Mouse (Mus musculus) embryonic facial prominence, embryonic 14.5 days (tissue): ENCODE measurements around the gene Tcf12. TPM values are rescaled to one million over a fixed set of nuclear protein-coding genes. Genes with fewer than 3 reads are reported as not detected.

Experiments used
- ATAC-seq: fragments of 200-750 bp; cut with Nextera tagmentation; 2 replicates; pipeline ENCODE4 v1.8.0; 2017; ENCODE audit warnings: low read depth, moderate number of reproducible peaks, moderate TSS enrichment
- DNase-seq: peaks from one replicate; pipeline ENCODE4 v3.0.0-alpha.2; 2015; ENCODE audit warnings: low spot score
- H3K27ac ChIP-seq: fragments of 300-500 bp; sonication (generic); replicated peaks from 2 replicates; pipeline ENCODE4 v1.5.1; 2014; ENCODE audit warnings: low read depth, mild to moderate bottlenecking, low read length, moderate library complexity
- H3K27me3 ChIP-seq: fragments of 300-500 bp; sonication (generic); replicated peaks from 2 replicates; pipeline ENCODE4 v1.6.1; 2014; ENCODE audit warnings: low read length; ENCODE audit not compliant: control insufficient read depth, insufficient read depth
- H3K36me3 ChIP-seq: fragments of 300-500 bp; sonication (generic); 2 replicates; pipeline ENCODE4 v1.6.1; 2014; ENCODE audit warnings: low read length, mixed read lengths; ENCODE audit not compliant: control insufficient read depth, insufficient read depth
- H3K4me1 ChIP-seq: fragments of 300-500 bp; sonication (generic); 2 replicates; pipeline ENCODE4 v1.6.1; 2014; ENCODE audit warnings: antibody characterized with exemption, low read length; ENCODE audit not compliant: control insufficient read depth, insufficient read depth
- H3K4me2 ChIP-seq: fragments of 300-500 bp; sonication (generic); 2 replicates; pipeline ENCODE4 v1.6.1; 2014; ENCODE audit warnings: low read depth, mild to moderate bottlenecking, low read length, moderate library complexity, mixed read lengths
- H3K4me3 ChIP-seq: fragments of 300-500 bp; sonication (generic); 2 replicates; pipeline ENCODE4 v1.5.1; 2014; ENCODE audit warnings: low read depth, mild to moderate bottlenecking, low read length
- H3K9ac ChIP-seq: fragments of 300-500 bp; sonication (generic); 2 replicates; pipeline ENCODE4 v1.6.1; 2014; ENCODE audit warnings: low read depth, mild to moderate bottlenecking, low read length, moderate library complexity, mixed read lengths
- H3K9me3 ChIP-seq: fragments of 300-500 bp; sonication (generic); 2 replicates; pipeline ENCODE4 v1.6.1; 2016; ENCODE audit warnings: low read length; ENCODE audit not compliant: control insufficient read depth
- WGBS: fragments of 180-500 bp; shearing (Covaris S2); extraction: QIAGEN DNeasy Blood & Tissue Kit; methylation state at CpG from one replicate; pipeline ENCODE4 v1.1.7; 2014; 5-methylcytosine and 5-hydroxymethylcytosine counted together
- polyA plus RNA-seq: library from polyadenylated mRNA; unstranded; fragments of >200 nt; fragmentation: Nextera tagmentation; extraction: Ambion mirVana; gene quantifications from 2 replicates; pipeline ENCODE4 v1.2.1, GENCODE M21; 2014

The Tcf12 gene
- polyA plus RNA-seq, 1 experiment from 2014 or later, result 106 TPM

- no peaks in the 10 kb centered on the region for H3K9me3 ChIP-seq
- peaks cover 19% of the 10 kb centered on the region for H3K4me1 ChIP-seq
- H3K9ac ChIP-seq, result no peak overlapping the region
- H3K27me3 ChIP-seq, result no peaks in the 10 kb centered on the region
- no peak overlapping the region for H3K4me2 ChIP-seq
- 55% methylated on average over 1 of the region's 1 CpGs for WGBS
- DNase-seq (peak; percentile 10), ATAC-seq (no peak)
- H3K36me3 ChIP-seq, result no peaks in the 10 kb centered on the region
- H3K4me3 ChIP-seq, result no peak overlapping the region
- H3K27ac ChIP-seq, result no peak overlapping the region
Measured at GRCm38 (mm10) chr9:71982826-71983225, 128.8 kb downstream of the Tcf12 start.

- 92% methylated on average over 3 of the region's 3 CpGs for WGBS
- no peaks in the 10 kb centered on the region for H3K36me3 ChIP-seq
- no peak for ATAC-seq
Measured at GRCm38 (mm10) chr9:71981071-71981470, 130.6 kb downstream of the Tcf12 start.

GRCm38 (mm10) chr9:71980579-71980978 lies 131.1 kb downstream of the Tcf12 start:
- Histone ChIP-seq H3K27me3 (no peaks in the 10 kb centered on the region), H3K9ac (no peak overlapping the region), H3K36me3 (no peaks in the 10 kb centered on the region), H3K4me2 (no peak overlapping the region), H3K9me3 (no peaks in the 10 kb centered on the region), H3K4me1 (peaks cover 28% of the 10 kb centered on the region), H3K4me3 (no peak overlapping the region), H3K27ac (no peak overlapping the region)
- ATAC-seq, result no peak
- 58% methylated on average over 2 of the region's 2 CpGs for WGBS
- DNase-seq, result no peak

More at GRCm38 (mm10) chr9:71981071-71981470, 130.6 kb downstream of the Tcf12 start:
- Histone ChIP-seq H3K9ac (no peak overlapping the region), H3K9me3 (no peaks in the 10 kb centered on the region), H3K4me3 (no peak overlapping the region), H3K4me1 (peaks cover 28% of the 10 kb centered on the region), H3K4me2 (no peak overlapping the region), H3K27ac (no peak overlapping the region), H3K27me3 (no peaks in the 10 kb centered on the region)
- DNase-seq, result no peak

GRCm38 (mm10) chr9:71978886-71979285 lies 132.8 kb downstream of the Tcf12 start:
- Histone ChIP-seq H3K9ac (no peak overlapping the region), H3K36me3 (no peaks in the 10 kb centered on the region), H3K27ac (no peak overlapping the region), H3K4me1 (peaks cover 29% of the 10 kb centered on the region), H3K4me2 (no peak overlapping the region), H3K27me3 (no peaks in the 10 kb centered on the region), H3K4me3 (no peak overlapping the region), H3K9me3 (no peaks in the 10 kb centered on the region)
- DNase-seq (no peak), ATAC-seq (no peak)
- WGBS, result 80% methylated on average over 3 of the region's 3 CpGs

- no peak overlapping the region; the same call in 1 of the 2 replicates for H3K27ac ChIP-seq
- no peak overlapping the region for H3K4me3 ChIP-seq
- no peaks in the 10 kb centered on the region for H3K9me3 ChIP-seq
- no peaks in the 10 kb centered on the region for H3K36me3 ChIP-seq
- H3K27me3 ChIP-seq, result no peaks in the 10 kb centered on the region
- ATAC-seq (peak; percentile 95), DNase-seq (peak; percentile 88)
- peaks cover 38% of the 10 kb centered on the region for H3K4me1 ChIP-seq
- WGBS, result 22% methylated on average over 6 of the region's 6 CpGs
- H3K9ac ChIP-seq, result no peak overlapping the region
- H3K4me2 ChIP-seq, result no peak overlapping the region
Measured at GRCm38 (mm10) chr9:71976034-71976433, 135.6 kb downstream of the Tcf12 start.

GRCm38 (mm10) chr9:71975141-71975540 lies 136.5 kb downstream of the Tcf12 start:
- Histone ChIP-seq H3K27me3 (no peaks in the 10 kb centered on the region), H3K4me2 (no peak overlapping the region), H3K9me3 (no peaks in the 10 kb centered on the region), H3K36me3 (no peaks in the 10 kb centered on the region), H3K9ac (no peak overlapping the region), H3K4me3 (no peak overlapping the region), H3K27ac (peak overlapping the region; percentile 63), H3K4me1 (peaks cover 35% of the 10 kb centered on the region)
- ATAC-seq, result no peak
- WGBS, result 47% methylated on average over 4 of the region's 4 CpGs
- DNase-seq, result no peak

- Histone ChIP-seq H3K9ac (no peak overlapping the region), H3K27ac (peak overlapping the region; percentile 63), H3K36me3 (no peaks in the 10 kb centered on the region), H3K4me1 (peaks cover 35% of the 10 kb centered on the region), H3K27me3 (no peaks in the 10 kb centered on the region), H3K4me3 (no peak overlapping the region), H3K4me2 (no peak overlapping the region), H3K9me3 (no peaks in the 10 kb centered on the region)
- 1% methylated on average over 2 of the region's 2 CpGs for WGBS
- peak; percentile 87 for DNase-seq
- peak; percentile 45; the same call in 1 of the 2 replicates for ATAC-seq
Measured at GRCm38 (mm10) chr9:71974541-71974959, 137.1 kb downstream of the Tcf12 start.

GRCm38 (mm10) chr9:71964039-71964438 lies 147.6 kb downstream of the Tcf12 start:
- Histone ChIP-seq H3K4me1 (no peaks in the 10 kb centered on the region; the same call in 1 of the 2 replicates), H3K9ac (no peak overlapping the region), H3K4me3 (no peak overlapping the region), H3K27ac (no peak overlapping the region), H3K36me3 (no peaks in the 10 kb centered on the region), H3K9me3 (no peaks in the 10 kb centered on the region), H3K27me3 (no peaks in the 10 kb centered on the region), H3K4me2 (no peak overlapping the region)
- 83% methylated on average over 4 of the region's 4 CpGs for WGBS
- DNase-seq (no peak), ATAC-seq (no peak)

- DNase-seq, result peak; percentile 68
- H3K27me3 ChIP-seq, result no peaks in the 10 kb centered on the region
- no peaks in the 10 kb centered on the region for H3K36me3 ChIP-seq
- H3K4me3 ChIP-seq, result no peak overlapping the region
- H3K9ac ChIP-seq, result no peak overlapping the region
- H3K9me3 ChIP-seq, result no peaks in the 10 kb centered on the region
- peak; percentile 48; the same call in 1 of the 2 replicates for ATAC-seq
- peak overlapping the region; percentile 23; the same call in 1 of the 2 replicates for H3K4me2 ChIP-seq
- H3K4me1 ChIP-seq, result no peaks in the 10 kb centered on the region; the same call in 1 of the 2 replicates
- H3K27ac ChIP-seq, result peak overlapping the region; percentile 66
Measured at GRCm38 (mm10) chr9:71960026-71960396, 151.7 kb downstream of the Tcf12 start.
